ENCODE assay signal across 26 mouse cellular contexts in genomic region chr9:48510134-48510533, GRCm38 (mm10).
"Had no signal": no experiment of that assay in that cellular context is flagged by ENCODE, and none has a peak within 500 bp of the region (broad histone marks: within the 10 kb centered on the region; RNA-seq: fewer than 3 reads in every experiment).

No protein-coding gene starts in this region.

- ATAC-seq: hindbrain, embryonic 16.5 days; inflammation-experienced regulatory T-cells, adult 6 months; intestine, embryonic 15.5 days; intestine, postnatal 0 days had no signal

- H3K27ac ChIP-seq: gastrocnemius, adult 2 months; heart, embryonic 10.5 days; hindbrain, embryonic 10.5 days; hindbrain, embryonic 12.5 days; hindbrain, embryonic 14.5 days; intestine, embryonic 15.5 days; layer of hippocampus, adult 2 months; left cerebral cortex, adult 2 months; limb, embryonic 10.5 days; limb, embryonic 12.5 days; liver, embryonic 13.5 days; liver, embryonic 15.5 days had no signal

- H3K4me1 ChIP-seq: heart, embryonic 10.5 days; hindbrain, embryonic 10.5 days; hindbrain, embryonic 12.5 days; intestine, embryonic 15.5 days; limb, embryonic 10.5 days; limb, embryonic 12.5 days; liver, embryonic 13.5 days; liver, embryonic 15.5 days had no signal

- DNase-seq: gastrocnemius, adult 2 months; gastrocnemius, postnatal 14 days; gastrocnemius, postnatal 36 days; heart, postnatal 10 days; heart, postnatal 4 days; kidney, adult 18-20 months; kidney, adult 8-10 months; kidney, postnatal 10 days; kidney, postnatal 25 days; kidney, postnatal 4 days; liver; liver, embryonic 13.5 days had no signal

- H3K4me3 ChIP-seq: gastrocnemius, adult 2 months; heart, embryonic 10.5 days; heart, embryonic 12.5 days; hindbrain, embryonic 10.5 days; hindbrain, embryonic 12.5 days; intestine, embryonic 15.5 days; layer of hippocampus, adult 2 months; left cerebral cortex, adult 2 months; limb, embryonic 10.5 days; limb, embryonic 12.5 days; liver, embryonic 13.5 days; liver, embryonic 15.5 days had no signal
